Mouse (Mus musculus) spleen, adult 2 months (tissue): ENCODE results near the gene Epop.

Experiments
- CTCF ChIP-seq: fragments of 200-500 bp; IDR thresholded peaks from 2 replicates; pipeline ENCODE4 v1.5.1; 2011; ENCODE audit warnings: mild to moderate bottlenecking, inconsistent platforms; ENCODE audit not compliant: insufficient read depth, insufficient read length, insufficient replicate concordance; ENCODE audit errors: extremely low read depth
- POLR2A ChIP-seq: fragments of 200-500 bp; IDR thresholded peaks from 2 replicates; pipeline ENCODE4 v1.6.1; 2011; ENCODE audit warnings: low read depth, low read length, inconsistent platforms

- TF ChIP-seq CTCF, result no peak
- TF ChIP-seq POLR2A, result no peak
Observed at GRCm38 (mm10) chr11:97631046-97631445, 1.5 kb upstream of the Epop start.
